Mouse (Mus musculus) thymus, postnatal 0 days (tissue): ENCODE results near the gene Olfr129. TPM values are rescaled to one million over a fixed set of nuclear protein-coding genes. Genes with fewer than 3 reads are reported as not detected.

ENCODE experiments used
- DNase-seq: peaks from one replicate; pipeline ENCODE4 v3.0.0-alpha.2; 2015; ENCODE audit warnings: low spot score
- polyA plus RNA-seq: library from polyadenylated mRNA; unstranded; fragments of >200 nt; fragmentation: Nextera tagmentation; extraction: Ambion mirVana; gene quantifications from 2 replicates; pipeline ENCODE4 v1.2.1, GENCODE M21; 2015

Olfr129 gene
- polyA plus RNA-seq: not detected in 2 replicates

- no peak for DNase-seq
These were observed at the start of gene Olfr129 for GRCm38 (mm10) chr17:38059979-38060378. Olfr129 (minus strand) TSS chr17:38060079.

GRCm38 (mm10) chr17:38088593-38088992 lies 28.7 kb upstream of the Olfr129 start, which contains the start of gene Olfr131:
Olfr131 (minus strand) TSS chr17:38088693.
- no peak for DNase-seq

- no peak for DNase-seq
These were observed 22.5 kb upstream of the Olfr129 start for GRCm38 (mm10) chr17:38082364-38082763.

GRCm38 (mm10) chr17:38063621-38064020 lies 3.7 kb upstream of the Olfr129 start, which contains the start of gene Olfr130:
Olfr130 (plus strand) TSS chr17:38063921.
- no peak for DNase-seq

- no peak for DNase-seq
These were observed 33.6 kb downstream of the Olfr129 start for GRCm38 (mm10) chr17:38026297-38026696.

GRCm38 (mm10) chr17:38016341-38016740 lies 43.5 kb downstream of the Olfr129 start:
- no peak for DNase-seq

- no peak for DNase-seq
These were observed 54.9 kb downstream of the Olfr129 start for GRCm38 (mm10) chr17:38004996-38005395.

Other genes with a start within 250 kb of the Olfr129 start
- gene Olfr125, start 227.1 kb downstream of the Olfr129 start, polyA plus RNA-seq: not detected in 2 replicates
- gene Olfr126, start 212.6 kb downstream of the Olfr129 start, polyA plus RNA-seq: not detected in 2 replicates
- not detected in 2 replicates for gene Olfr127, start 159.6 kb downstream of the Olfr129 start, polyA plus RNA-seq
- not detected in 2 replicates for gene Olfr128, start 139.5 kb downstream of the Olfr129 start, polyA plus RNA-seq
- not detected in 2 replicates for gene Olfr761, start 107.0 kb downstream of the Olfr129 start, polyA plus RNA-seq
- not detected in 2 replicates for gene Olfr130, start 3.8 kb upstream of the Olfr129 start, polyA plus RNA-seq
- gene Olfr131, start 28.6 kb upstream of the Olfr129 start, polyA plus RNA-seq: not detected in 2 replicates
- not detected in 2 replicates for gene Olfr132, start 74.4 kb upstream of the Olfr129 start, polyA plus RNA-seq
- not detected in 2 replicates for gene Olfr133, start 85.2 kb upstream of the Olfr129 start, polyA plus RNA-seq
- not detected in 2 replicates for gene Olfr134, start 111.3 kb upstream of the Olfr129 start, polyA plus RNA-seq
- gene Olfr135, start 144.3 kb upstream of the Olfr129 start, polyA plus RNA-seq: not detected in 2 replicates
- gene Olfr138, start 201.0 kb upstream of the Olfr129 start, polyA plus RNA-seq: not detected in 2 replicates
- gene Olfr137, start 247.5 kb upstream of the Olfr129 start, polyA plus RNA-seq: not detected in 2 replicates